Mouse (Mus musculus) cerebellum, adult 9-11 months (tissue): ENCODE measurements around the gene Lin54.

Experiments used
- DNase-seq: peaks from one replicate; pipeline ENCODE4 v3.0.0; 2022

The Lin54 gene

GRCm38 (mm10) chr5:100500458-100500961 is at the start of gene Lin54:
TSS of gene Lin54 (minus strand) at chr5:100500639.
- DNase-seq, result peak; percentile 92

GRCm38 (mm10) chr5:100550151-100550550 is 49.7 kb upstream of the Lin54 start:
- no peak for DNase-seq

- DNase-seq, result no peak
These were observed 48.9 kb upstream of the Lin54 start for GRCm38 (mm10) chr5:100549311-100549710.

- no peak for DNase-seq
These were observed 47.8 kb upstream of the Lin54 start for GRCm38 (mm10) chr5:100548236-100548635.

GRCm38 (mm10) chr5:100546294-100547080 is 46.0 kb upstream of the Lin54 start:
- no peak for DNase-seq

- no peak for DNase-seq
These were observed 36.2 kb upstream of the Lin54 start for GRCm38 (mm10) chr5:100536638-100537037.

- no peak for DNase-seq
These were observed 35.4 kb upstream of the Lin54 start for GRCm38 (mm10) chr5:100535826-100536225.

- no peak for DNase-seq
These were observed 25.7 kb upstream of the Lin54 start for GRCm38 (mm10) chr5:100526164-100526563.

- DNase-seq, result no peak
These were observed 25.2 kb upstream of the Lin54 start for GRCm38 (mm10) chr5:100525620-100526019.

GRCm38 (mm10) chr5:100524921-100525320 is 24.5 kb upstream of the Lin54 start:
- DNase-seq, result no peak

- no peak for DNase-seq
These were observed 22.9 kb upstream of the Lin54 start for GRCm38 (mm10) chr5:100523331-100523730.

GRCm38 (mm10) chr5:100520223-100520622 is 19.8 kb upstream of the Lin54 start:
- no peak for DNase-seq

- no peak for DNase-seq
These were observed 18.6 kb upstream of the Lin54 start for GRCm38 (mm10) chr5:100519027-100519411.

- peak; percentile 99 for DNase-seq
These were observed 17.9 kb upstream of the Lin54 start, which contains the start of gene Cops4 for GRCm38 (mm10) chr5:100518049-100519026. TSS of gene Cops4 (plus strand) at chr5:100518309.

- no peak for DNase-seq
These were observed 12.1 kb upstream of the Lin54 start for GRCm38 (mm10) chr5:100512576-100512975.

- DNase-seq, result no peak
These were observed 8.8 kb upstream of the Lin54 start for GRCm38 (mm10) chr5:100509247-100509646.

- DNase-seq, result peak; percentile 28
These were observed 828 bp upstream of the Lin54 start for GRCm38 (mm10) chr5:100501267-100501666.

GRCm38 (mm10) chr5:100499831-100500304 is 571 bp downstream of the Lin54 start:
- DNase-seq, result peak; percentile 44

- no peak for DNase-seq
These were observed 1.2 kb downstream of the Lin54 start for GRCm38 (mm10) chr5:100499243-100499642.

- peak; percentile 70 for DNase-seq
These were observed 1.8 kb downstream of the Lin54 start for GRCm38 (mm10) chr5:100498436-100499180.

GRCm38 (mm10) chr5:100491704-100492103 is 8.7 kb downstream of the Lin54 start:
- no peak for DNase-seq

- no peak for DNase-seq
These were observed 11.1 kb downstream of the Lin54 start for GRCm38 (mm10) chr5:100489340-100489739.
